Mouse (Mus musculus) bone marrow macrophage, adult 2 months (primary cell): ENCODE data around the gene Tmem14a.
"Not testable (repeated sequence)": the region's sequence is repeated elsewhere in the genome, so short reads cannot be mapped to it uniquely, and the experiment has no call there.

Source experiments
- CTCF ChIP-seq: IDR thresholded peaks from 2 replicates; pipeline ENCODE4 v1.5.1; 2012; ENCODE audit warnings: low read depth, mild to moderate bottlenecking, low read length, moderate library complexity
- POLR2A ChIP-seq: IDR thresholded peaks from 2 replicates; pipeline ENCODE4 v1.6.1; 2012; ENCODE audit warnings: mild to moderate bottlenecking, low read depth, low read length, borderline replicate concordance

DNA sequence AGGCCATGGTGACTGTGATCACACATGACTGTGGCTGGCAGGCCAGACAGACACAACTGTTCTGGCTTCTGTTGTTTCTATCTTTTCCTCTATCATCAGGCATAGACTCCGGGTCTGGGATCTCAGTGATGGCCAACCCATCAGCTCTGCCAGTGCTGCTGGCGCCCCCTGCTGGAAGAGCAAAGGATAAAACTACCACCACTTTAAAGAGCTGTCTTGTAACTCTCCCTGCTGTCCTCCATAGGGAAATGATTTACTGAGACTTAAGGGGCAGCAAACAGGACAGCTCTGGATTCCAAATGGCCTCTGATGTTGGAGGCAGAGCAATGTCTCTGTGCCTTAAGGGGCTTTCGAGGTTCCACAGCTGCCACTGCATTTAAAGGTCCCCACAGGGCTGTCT lies 4.8 kb upstream of the Tmem14a start:
- not testable (repeated sequence) for TF ChIP-seq POLR2A, CTCF
